In the genomic region with DNA sequence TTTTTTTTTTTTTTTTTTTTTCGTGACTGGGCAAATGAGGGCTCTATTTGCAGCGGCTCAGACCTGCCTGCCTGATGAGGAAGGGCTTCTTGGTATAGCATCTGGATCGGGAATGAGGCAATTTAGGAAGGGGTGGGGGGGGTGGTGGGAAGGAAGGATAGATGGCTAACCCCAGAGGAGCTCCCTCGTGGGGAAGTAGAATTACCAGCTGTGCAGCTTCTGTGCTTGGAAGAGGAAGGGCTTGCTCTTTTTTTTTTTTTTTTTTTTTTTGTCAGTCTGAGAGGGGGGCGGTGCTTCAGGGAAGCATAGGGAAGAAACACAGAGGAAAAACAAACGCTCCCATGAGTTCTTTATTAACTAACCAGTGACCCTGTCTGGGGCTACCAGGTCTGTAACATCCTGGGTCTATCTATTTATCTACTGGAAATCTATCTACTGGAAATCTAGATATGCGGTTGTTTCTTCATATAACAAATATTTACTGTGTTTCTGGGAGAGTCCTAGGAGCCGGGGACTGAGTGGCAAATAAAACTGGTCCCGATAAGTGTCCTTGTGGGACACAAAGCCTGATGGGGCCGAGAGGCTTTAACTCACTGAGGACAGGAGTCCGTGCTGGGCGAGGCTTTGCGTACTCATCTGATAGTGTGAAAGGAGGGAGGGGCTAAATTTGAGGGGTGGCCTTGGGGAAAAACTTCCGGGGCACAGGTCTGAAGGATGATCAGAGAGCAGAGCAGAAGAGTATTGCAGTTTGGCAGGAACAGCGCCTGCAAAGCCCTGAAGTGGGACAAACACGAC, we compare ENCODE assay signal across 11 mouse cellular contexts. TPM values are rescaled to one million over a fixed set of nuclear protein-coding genes. Genes with fewer than 3 reads are reported as not detected.
A peak's percentile ranks its signal among the peaks of the same experiment; 100 is the strongest.
DNase-seq lines count a peak whose midpoint lies in the region; ATAC-seq and TF ChIP-seq lines count a peak whose summit lies in the region.
"Had no signal": no experiment of that assay in that cellular context is flagged by ENCODE, and none has a peak within 500 bp of the region (broad histone marks: within the 10 kb centered on the region; RNA-seq: fewer than 3 reads in every experiment).

No protein-coding gene starts in this region.

- H3K9ac ChIP-seq in forebrain, embryonic 12.5 days = no peak overlapping the region
- no peak overlapping the region for H3K9ac ChIP-seq in forebrain, embryonic 13.5 days
- H3K9ac ChIP-seq in MEL (ENCODE audit: control insufficient read depth, low read depth, low read length, poor library complexity, severe bottlenecking) = peak overlapping the region; percentile 45
- 0 out of 2 replicates have a peak overlapping the region, but pooled peaks have one; percentile 13 for H3K9ac ChIP-seq in intestine, embryonic 14.5 days (ENCODE audit: low read length)
- H3K9ac ChIP-seq: forebrain, postnatal 0 days had no signal

- WGBS in forebrain, embryonic 12.5 days = 53% methylated on average over 16 of the region's 16 CpGs
- WGBS in forebrain, embryonic 13.5 days = 45% methylated on average over 16 of the region's 16 CpGs
- WGBS in intestine, embryonic 14.5 days = 28% methylated on average over 16 of the region's 16 CpGs

- peak in 1 of 2 experiments; percentile 30; a peak in 1 of 4 replicates for TF ChIP-seq EP300 in MEL (IDR thresholded peaks at IDR 0.05; ENCODE audit: low read depth in 1 of 2, low read length in 2 of 2)

- no peak overlapping the region for H3K27ac ChIP-seq in forebrain, embryonic 12.5 days
- no peak overlapping the region for H3K27ac ChIP-seq in forebrain, embryonic 13.5 days
- H3K27ac ChIP-seq in MEL (ENCODE audit: control insufficient read depth, low read depth, low read length) = no peak overlapping the region
- H3K27ac ChIP-seq in intestine, embryonic 14.5 days (ENCODE audit: low read depth) = peak overlapping the region; percentile 69

- H3K4me1 ChIP-seq in forebrain, embryonic 12.5 days = peaks cover 6% of the 10 kb centered on the region; the same call in 1 of the 2 replicates
- 0 out of 2 replicates have a peak, but pooled peaks cover 6% of the 10 kb centered on the region for H3K4me1 ChIP-seq in forebrain, embryonic 13.5 days
- H3K4me1 ChIP-seq in MEL (ENCODE audit: control insufficient read depth in 1 of 2, insufficient read depth in 2 of 2, low read length in 2 of 2) = peaks cover 0 to 31% of the 10 kb centered on the region in 2 experiments; a peak in 2 of 4 replicates
- peaks cover 19% of the 10 kb centered on the region for H3K4me1 ChIP-seq in intestine, embryonic 14.5 days (replicated peaks; ENCODE audit: control insufficient read depth, insufficient read depth, low read length)

- H3K4me3 ChIP-seq in forebrain, embryonic 12.5 days (replicated peaks) = no peak overlapping the region
- H3K4me3 ChIP-seq in forebrain, embryonic 13.5 days = no peak overlapping the region
- peak overlapping the region; percentile 22 to 74; a peak in 3 of 4 replicates for H3K4me3 ChIP-seq in MEL (ENCODE audit: control insufficient read depth in 1 of 2, insufficient read depth in 1 of 2, low read depth in 2 of 2, low read length in 2 of 2)
- no peak overlapping the region for H3K4me3 ChIP-seq in intestine, embryonic 14.5 days (ENCODE audit: low read depth, low read length)

- no peak for TF ChIP-seq CTCF in MEL (IDR thresholded peaks at IDR 0.05 in 2 of 3, conservative IDR thresholded peaks at IDR 0.05 in 1 of 3; ENCODE audit: control insufficient read depth in 1 of 3, insufficient read depth in 1 of 3, low read depth in 2 of 3, low read length in 3 of 3, poor library complexity in 1 of 3, severe bottlenecking in 1 of 3)

- H3K27me3 ChIP-seq in forebrain, embryonic 12.5 days = peaks cover 48% of the 10 kb centered on the region
- H3K27me3 ChIP-seq in forebrain, embryonic 13.5 days = peaks cover 18% of the 10 kb centered on the region
- H3K27me3 ChIP-seq in MEL (ENCODE audit: control insufficient read depth in 1 of 2, insufficient read depth in 2 of 2, low read length in 2 of 2) = no peaks in the 10 kb centered on the region
- H3K27me3 ChIP-seq in intestine, embryonic 14.5 days (replicated peaks; ENCODE audit: control insufficient read depth, insufficient read depth, low read length) = no peaks in the 10 kb centered on the region

- peak; percentile 71 for DNase-seq in MEL (ENCODE audit: low read depth, low spot score)
- DNase-seq in intestine, embryonic 14.5 days (ENCODE audit: low spot score) = peak; percentile 57
- peak; percentile 18 to 48 for DNase-seq in lung, postnatal 4 days
- no peak for DNase-seq in gastrocnemius, adult 8-10 months (ENCODE audit: low spot score in 2 of 2)
- no peak for DNase-seq in ovary, postnatal 36 days (ENCODE audit: low spot score)
- no peak for DNase-seq in cerebellum, postnatal 10 days
- DNase-seq: adrenal gland, postnatal 25 days; forebrain, postnatal 0 days had no signal

- H3K4me2 ChIP-seq in forebrain, embryonic 12.5 days = no peak overlapping the region
- H3K4me2 ChIP-seq in forebrain, embryonic 13.5 days = no peak overlapping the region
- peak overlapping the region; percentile 37 for H3K4me2 ChIP-seq in intestine, embryonic 14.5 days (ENCODE audit: low read length)

- no peaks in the 10 kb centered on the region for H3K9me3 ChIP-seq in forebrain, embryonic 12.5 days
- H3K9me3 ChIP-seq in forebrain, embryonic 13.5 days (replicated peaks) = no peaks in the 10 kb centered on the region
- H3K9me3 ChIP-seq in MEL (replicated peaks; ENCODE audit: insufficient read depth, low read length) = no peaks in the 10 kb centered on the region
- no peaks in the 10 kb centered on the region for H3K9me3 ChIP-seq in intestine, embryonic 14.5 days (ENCODE audit: control insufficient read depth, low read length)

- H3K79me2 ChIP-seq in MEL (ENCODE audit: control insufficient read depth, insufficient read depth, low read length, poor library complexity) = no peaks in the 10 kb centered on the region

- TF ChIP-seq POLR2A in MEL (IDR thresholded peaks at IDR 0.05; ENCODE audit: control insufficient read depth in 1 of 2, insufficient read depth in 1 of 2, low read depth in 1 of 2, low read length in 2 of 2, poor library complexity in 1 of 2) = no peak

- TF ChIP-seq RAD21 in MEL (IDR thresholded peaks at IDR 0.05; ENCODE audit: low read depth, low read length) = no peak

- 0 out of 2 replicates have a peak, but pooled peaks have one; percentile 18 for ATAC-seq in forebrain, embryonic 12.5 days (ENCODE audit: low FRiP score)
- no peak for ATAC-seq in forebrain, embryonic 13.5 days
- 0 out of 2 replicates have a peak, but pooled peaks have one; percentile 22 for ATAC-seq in intestine, embryonic 14.5 days (replicated peaks; ENCODE audit: low FRiP score, low TSS enrichment, low read depth)
- ATAC-seq: forebrain, postnatal 0 days had no signal

- H3K36me3 ChIP-seq in forebrain, embryonic 12.5 days (replicated peaks) = no peaks in the 10 kb centered on the region
- no peaks in the 10 kb centered on the region for H3K36me3 ChIP-seq in forebrain, embryonic 13.5 days (ENCODE audit: poor library complexity, severe bottlenecking)
- peaks cover 0 to 5% of the 10 kb centered on the region in 2 experiments; a peak in 2 of 4 replicates for H3K36me3 ChIP-seq in MEL (ENCODE audit: control insufficient read depth in 1 of 2, insufficient read depth in 2 of 2, low read length in 2 of 2)
- no peaks in the 10 kb centered on the region for H3K36me3 ChIP-seq in intestine, embryonic 14.5 days (ENCODE audit: control insufficient read depth, insufficient read depth, low read length)

TF ChIP-seq in MEL, 35 proteins besides CTCF, POLR2A, EP300 and RAD21:
- TF ChIP-seq NELFE (IDR thresholded peaks at IDR 0.05; ENCODE audit: low read depth, low read length) = 0 out of 2 replicates have a peak, but pooled peaks have one; percentile 28
- TF ChIP-seq ETS1 (IDR thresholded peaks at IDR 0.05; ENCODE audit: low read depth, low read length) = peak; percentile 66
- TF ChIP-seq E2F4 (IDR thresholded peaks at IDR 0.05; ENCODE audit: borderline replicate concordance, low read depth, low read length) = no peak
- peak; percentile 98 for TF ChIP-seq ZNF384 (IDR thresholded peaks at IDR 0.05; ENCODE audit: low read depth, low read length)
- peak; percentile 68 for TF ChIP-seq SIN3A (IDR thresholded peaks at IDR 0.05; ENCODE audit: low read length)
- peak; percentile 59; the same call in 1 of the 2 replicates for TF ChIP-seq MYC (IDR thresholded peaks at IDR 0.05; ENCODE audit: low read depth, low read length)
- peak; percentile 78; the same call in 1 of the 2 replicates for TF ChIP-seq ZKSCAN1 (IDR thresholded peaks at IDR 0.05; ENCODE audit: low read depth, low read length)
- no peak for TF ChIP-seq ZMIZ1 (IDR thresholded peaks at IDR 0.05; ENCODE audit: low read depth, low read length)

RNA-seq across cellular contexts. Expression of a gene that starts 2.0 kb away (rescaled TPM):
- 0.08 and 0.10 TPM in 2 replicates for polyA plus RNA-seq in forebrain, embryonic 12.5 days (2016; fragmentation: Nextera tagmentation; extraction: Ambion mirVana)
- polyA plus RNA-seq in forebrain, embryonic 13.5 days (2015; fragmentation: Nextera tagmentation; extraction: Ambion mirVana) = 0.10 and 0.16 TPM in 2 replicates
- total RNA-seq in MEL (2012; rRNA removed) = not detected in 2 replicates
- not detected for polyA plus RNA-seq in MEL (2012; ENCODE audit: insufficient read depth in 1 of 2, insufficient read length in 2 of 2, low read depth in 1 of 2, low replicate concordance in 2 of 2, missing spikeins in 1 of 2)
- polyA plus RNA-seq in intestine, embryonic 14.5 days (2014; fragmentation: Nextera tagmentation; extraction: Ambion mirVana) = 1.8 and 2.1 TPM in 2 replicates
- not detected for total RNA-seq in gastrocnemius, adult 8-10 months (2022)
- total RNA-seq: forebrain, postnatal 0 days; neutrophil, adult 5-6 weeks had no signal

RNA-seq across cellular contexts. Expression of a gene that starts 45.4 kb away (rescaled TPM):
- polyA plus RNA-seq in forebrain, embryonic 12.5 days (2016; fragmentation: Nextera tagmentation; extraction: Ambion mirVana) = 91.6 and 95.6 TPM in 2 replicates
- polyA plus RNA-seq in forebrain, embryonic 13.5 days (2015; fragmentation: Nextera tagmentation; extraction: Ambion mirVana) = 63.8 and 65.1 TPM in 2 replicates
- 10.6 and 13.6 TPM in 2 replicates for total RNA-seq in MEL (2012; rRNA removed)
- polyA plus RNA-seq in MEL (2012; ENCODE audit: insufficient read depth in 1 of 2, insufficient read length in 2 of 2, low read depth in 1 of 2, low replicate concordance in 2 of 2, missing spikeins in 1 of 2) = 10 to 100 TPM in 1 of 2 experiments, not detected in 1; 19.3 TPM
- 89.9 and 94.5 TPM in 2 replicates for polyA plus RNA-seq in intestine, embryonic 14.5 days (2014; fragmentation: Nextera tagmentation; extraction: Ambion mirVana)
- 10 to 100 TPM; 46.6 to 49.7 (median 47.6) TPM for total RNA-seq in gastrocnemius, adult 8-10 months (2022)

Comparison
In these comparisons a context has a peak if more than half of its experiments do, and no peak if none do; other contexts are left out.
1. H3K4me3 ChIP-seq: peak in MEL (2 of 2); none in forebrain, embryonic 12.5 days (single experiment), forebrain, embryonic 13.5 days (single experiment) and intestine, embryonic 14.5 days (single experiment).
2. H3K9ac ChIP-seq: peak in MEL (single experiment) and intestine, embryonic 14.5 days (single experiment); none in forebrain, embryonic 12.5 days (single experiment) and forebrain, embryonic 13.5 days (single experiment).
3. DNase-seq: peak in MEL (single experiment), intestine, embryonic 14.5 days (single experiment) and lung, postnatal 4 days (2 of 2); none in gastrocnemius, adult 8-10 months (0 of 2), ovary, postnatal 36 days (single experiment) and cerebellum, postnatal 10 days (0 of 2).